Mouse (Mus musculus): ENCODE measurements around the gene Celf2. TPM values are rescaled to one million over a fixed set of nuclear protein-coding genes. Genes with fewer than 3 reads are reported as not detected.

Celf2 gene
- total and polyA plus RNA-seq, 2 experiments from 2014 or later, result 185 to 205 TPM

GRCm38 (mm10) chr2:7482062-7482461 is 27.3 kb downstream of the Celf2 start:
- no peaks in the 10 kb centered on the region for H3K27me3 ChIP-seq (ENCODE audit: insufficient read depth, low read length)
- no peak overlapping the region for H3K4me3 ChIP-seq (ENCODE audit: low read depth, low read length)
- 31% methylated on average over 4 of the region's 4 CpGs for WGBS
- no peak for TF ChIP-seq CTCF (IDR thresholded peaks at IDR 0.05; ENCODE audit: low read depth)
- H3K9ac ChIP-seq, result no peak overlapping the region
- no peak overlapping the region for H3K27ac ChIP-seq (ENCODE audit: low read depth, low read length)
- H3K36me3 ChIP-seq (ENCODE audit: insufficient read depth), result no peaks in the 10 kb centered on the region
- no peak for ATAC-seq
- H3K4me1 ChIP-seq (ENCODE audit: insufficient read depth), result no peaks in the 10 kb centered on the region
- no peaks in the 10 kb centered on the region for H3K9me3 ChIP-seq (ENCODE audit: low read length)
- no peak for DNase-seq
- H3K4me2 ChIP-seq (ENCODE audit: low read depth), result no peak overlapping the region

- Histone ChIP-seq H3K9me3 (ENCODE audit: low read length) (no peaks in the 10 kb centered on the region), H3K4me3 (ENCODE audit: low read depth, low read length) (no peak overlapping the region), H3K4me1 (ENCODE audit: insufficient read depth) (no peaks in the 10 kb centered on the region), H3K27ac (ENCODE audit: low read depth, low read length) (no peak overlapping the region), H3K9ac (no peak overlapping the region), H3K4me2 (ENCODE audit: low read depth) (no peak overlapping the region), H3K36me3 (ENCODE audit: insufficient read depth) (no peaks in the 10 kb centered on the region), H3K27me3 (ENCODE audit: insufficient read depth, low read length) (no peaks in the 10 kb centered on the region)
- TF ChIP-seq CTCF (IDR thresholded peaks at IDR 0.05; ENCODE audit: low read depth), result no peak
- WGBS, result 57% methylated on average over 5 of the region's 5 CpGs
- ATAC-seq (no peak), DNase-seq (no peak)
Measured at GRCm38 (mm10) chr2:7460329-7461056, 48.9 kb downstream of the Celf2 start.

- DNase-seq (peak; percentile 62), ATAC-seq (peak; percentile 60; the same call in 1 of the 2 replicates)
- H3K27ac ChIP-seq (ENCODE audit: low read depth, low read length), result peak overlapping the region; percentile 54
- H3K4me3 ChIP-seq (ENCODE audit: low read depth, low read length), result no peak overlapping the region
- no peaks in the 10 kb centered on the region for H3K9me3 ChIP-seq (ENCODE audit: low read length)
- H3K27me3 ChIP-seq (ENCODE audit: insufficient read depth, low read length), result no peaks in the 10 kb centered on the region
- no peak for TF ChIP-seq CTCF (IDR thresholded peaks at IDR 0.05; ENCODE audit: low read depth)
- peaks cover 16% of the 10 kb centered on the region for H3K4me1 ChIP-seq (ENCODE audit: insufficient read depth)
- H3K9ac ChIP-seq, result no peak overlapping the region
- no peak overlapping the region for H3K4me2 ChIP-seq (ENCODE audit: low read depth)
- no peaks in the 10 kb centered on the region for H3K36me3 ChIP-seq (ENCODE audit: insufficient read depth)
- 27% methylated on average over 8 of the region's 8 CpGs for WGBS
Measured at GRCm38 (mm10) chr2:7438721-7439282, 70.6 kb downstream of the Celf2 start.

- WGBS, result 46% methylated on average over 1 of the region's 1 CpGs
- Histone ChIP-seq H3K9me3 (ENCODE audit: low read length) (no peaks in the 10 kb centered on the region), H3K27ac (ENCODE audit: low read depth, low read length) (no peak overlapping the region), H3K9ac (no peak overlapping the region), H3K4me1 (ENCODE audit: insufficient read depth) (no peaks in the 10 kb centered on the region), H3K27me3 (ENCODE audit: insufficient read depth, low read length) (no peaks in the 10 kb centered on the region), H3K4me2 (ENCODE audit: low read depth) (no peak overlapping the region), H3K4me3 (ENCODE audit: low read depth, low read length) (no peak overlapping the region), H3K36me3 (ENCODE audit: insufficient read depth) (no peaks in the 10 kb centered on the region)
- peak; percentile 74 for DNase-seq
- TF ChIP-seq CTCF (IDR thresholded peaks at IDR 0.05; ENCODE audit: low read depth), result no peak
- no peak for ATAC-seq
Measured at GRCm38 (mm10) chr2:7426481-7426880, 82.9 kb downstream of the Celf2 start.

- ATAC-seq, result 0 out of 2 replicates have a peak, but pooled peaks have one; percentile 38
- Histone ChIP-seq H3K4me3 (ENCODE audit: low read depth, low read length) (no peak overlapping the region), H3K27me3 (ENCODE audit: insufficient read depth, low read length) (no peaks in the 10 kb centered on the region), H3K9ac (no peak overlapping the region), H3K27ac (ENCODE audit: low read depth, low read length) (peak overlapping the region; percentile 31; the same call in 1 of the 2 replicates), H3K4me1 (ENCODE audit: insufficient read depth) (0 out of 2 replicates have a peak, but pooled peaks cover 4% of the 10 kb centered on the region), H3K9me3 (ENCODE audit: low read length) (no peaks in the 10 kb centered on the region), H3K36me3 (ENCODE audit: insufficient read depth) (no peaks in the 10 kb centered on the region), H3K4me2 (ENCODE audit: low read depth) (no peak overlapping the region)
- WGBS, result 50% methylated on average over 3 of the region's 3 CpGs
- peak; percentile 46 for DNase-seq
- no peak for TF ChIP-seq CTCF (IDR thresholded peaks at IDR 0.05; ENCODE audit: low read depth)
Measured at GRCm38 (mm10) chr2:7400530-7400929, 108.8 kb downstream of the Celf2 start.

GRCm38 (mm10) chr2:7395935-7396334 is 113.4 kb downstream of the Celf2 start:
- no peak for TF ChIP-seq CTCF (IDR thresholded peaks at IDR 0.05; ENCODE audit: low read depth)
- Histone ChIP-seq H3K27ac (ENCODE audit: low read depth, low read length) (peak overlapping the region; percentile 85), H3K27me3 (ENCODE audit: insufficient read depth, low read length) (no peaks in the 10 kb centered on the region), H3K4me3 (ENCODE audit: low read depth, low read length) (peak overlapping the region; percentile 39), H3K4me2 (ENCODE audit: low read depth) (peak overlapping the region; percentile 61), H3K9ac (peak overlapping the region; percentile 53), H3K4me1 (ENCODE audit: insufficient read depth) (peaks cover 4% of the 10 kb centered on the region; the same call in 1 of the 2 replicates), H3K36me3 (ENCODE audit: insufficient read depth) (no peaks in the 10 kb centered on the region), H3K9me3 (ENCODE audit: low read length) (no peaks in the 10 kb centered on the region)
- DNase-seq (peak; percentile 56), ATAC-seq (peak; percentile 53; the same call in 1 of the 2 replicates)
- 13% methylated on average over 8 of the region's 8 CpGs for WGBS

GRCm38 (mm10) chr2:7395473-7395872 is 113.9 kb downstream of the Celf2 start:
- Histone ChIP-seq H3K9me3 (ENCODE audit: low read length) (no peaks in the 10 kb centered on the region), H3K27ac (ENCODE audit: low read depth, low read length) (peak overlapping the region; percentile 85), H3K4me1 (ENCODE audit: insufficient read depth) (peaks cover 4% of the 10 kb centered on the region; the same call in 1 of the 2 replicates), H3K27me3 (ENCODE audit: insufficient read depth, low read length) (no peaks in the 10 kb centered on the region), H3K4me2 (ENCODE audit: low read depth) (peak overlapping the region; percentile 61), H3K4me3 (ENCODE audit: low read depth, low read length) (peak overlapping the region; percentile 39), H3K9ac (peak overlapping the region; percentile 53), H3K36me3 (ENCODE audit: insufficient read depth) (no peaks in the 10 kb centered on the region)
- 9% methylated on average over 7 of the region's 7 CpGs for WGBS
- ATAC-seq, result peak; percentile 66
- no peak for TF ChIP-seq CTCF (IDR thresholded peaks at IDR 0.05; ENCODE audit: low read depth)
- DNase-seq, result no peak
